Mouse (Mus musculus) neural tube, embryonic 15.5 days (tissue): ENCODE results near the gene Ovca2. TPM values are rescaled to one million over a fixed set of nuclear protein-coding genes. Genes with fewer than 3 reads are reported as not detected.

ENCODE experiments used
- ATAC-seq: fragments of 200-750 bp; cut with Nextera tagmentation; 2 replicates; pipeline ENCODE4 v1.8.0; 2017; ENCODE audit warnings: mild to moderate bottlenecking, moderate TSS enrichment, moderate library complexity; ENCODE audit not compliant: low FRiP score
- H3K27ac ChIP-seq: fragments of 300-500 bp; sonication (generic); replicated peaks from 2 replicates; pipeline ENCODE4 v1.5.1; 2015; ENCODE audit warnings: mild to moderate bottlenecking, inconsistent platforms
- H3K27me3 ChIP-seq: fragments of 300-500 bp; sonication (generic); replicated peaks from 2 replicates; pipeline ENCODE4 v1.6.1; 2015; ENCODE audit warnings: inconsistent platforms
- H3K36me3 ChIP-seq: fragments of 300-500 bp; sonication (generic); 2 replicates; pipeline ENCODE4 v1.6.1; 2015; ENCODE audit warnings: inconsistent platforms
- H3K4me1 ChIP-seq: fragments of 300-500 bp; sonication (generic); 2 replicates; pipeline ENCODE4 v1.6.1; 2015; ENCODE audit warnings: inconsistent platforms
- H3K4me2 ChIP-seq: fragments of 300-500 bp; sonication (generic); 2 replicates; pipeline ENCODE4 v1.6.1; 2015; ENCODE audit warnings: inconsistent platforms, mild to moderate bottlenecking, moderate library complexity
- H3K4me3 ChIP-seq: fragments of 300-500 bp; sonication (generic); replicated peaks from 2 replicates; pipeline ENCODE4 v1.5.1; 2015; ENCODE audit warnings: mild to moderate bottlenecking, inconsistent platforms
- H3K9ac ChIP-seq: fragments of 300-500 bp; sonication (generic); replicated peaks from 2 replicates; pipeline ENCODE4 v1.6.1; 2015; ENCODE audit warnings: mild to moderate bottlenecking, inconsistent platforms
- H3K9me3 ChIP-seq: fragments of 300-500 bp; sonication (generic); replicated peaks from 2 replicates; pipeline ENCODE4 v1.6.1; 2016; ENCODE audit warnings: inconsistent platforms
- WGBS: fragments of 180-500 bp; shearing (Covaris S2); methylation state at CpG from one replicate; pipeline ENCODE4 v1.1.7; 2015; ENCODE audit warnings: mixed read lengths; 5-methylcytosine and 5-hydroxymethylcytosine counted together
- polyA plus RNA-seq: library from polyadenylated mRNA; unstranded; fragments of >200 nt; fragmentation: Nextera tagmentation; extraction: Ambion mirVana; gene quantifications from 2 replicates; pipeline ENCODE4 v1.2.1, GENCODE M21; 2015

Ovca2 gene
- polyA plus RNA-seq, 1 experiment from 2014 or later, result 12.6 TPM

DNA sequence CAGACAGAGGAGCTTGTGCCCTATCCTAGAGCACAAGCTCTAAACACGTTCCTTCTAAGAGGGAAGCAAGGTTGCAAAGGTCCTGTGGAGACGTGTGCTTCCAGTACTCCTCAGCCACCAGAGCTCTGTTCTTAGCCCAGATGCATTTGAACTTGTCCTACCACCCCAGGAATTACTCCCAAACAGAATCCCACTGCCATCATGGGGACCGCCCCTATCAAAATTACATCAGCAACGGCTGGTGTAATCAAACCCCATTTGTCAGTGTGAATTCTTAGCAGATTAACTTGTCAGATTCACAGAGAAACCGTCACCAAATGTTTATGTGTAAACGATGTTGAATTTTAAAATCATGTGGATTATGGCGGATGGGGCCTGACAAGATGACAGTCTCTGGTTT lies 17.7 kb downstream of the Ovca2 start:
- Histone ChIP-seq H3K27ac (no peak overlapping the region), H3K4me2 (no peak overlapping the region), H3K36me3 (peaks cover 32% of the 10 kb centered on the region), H3K27me3 (peaks cover 40% of the 10 kb centered on the region), H3K9ac (no peak overlapping the region), H3K4me3 (no peak overlapping the region), H3K4me1 (peaks cover 18% of the 10 kb centered on the region), H3K9me3 (no peaks in the 10 kb centered on the region)
- WGBS, result 89% methylated on average over 7 of the region's 7 CpGs
- ATAC-seq, result no peak

DNA sequence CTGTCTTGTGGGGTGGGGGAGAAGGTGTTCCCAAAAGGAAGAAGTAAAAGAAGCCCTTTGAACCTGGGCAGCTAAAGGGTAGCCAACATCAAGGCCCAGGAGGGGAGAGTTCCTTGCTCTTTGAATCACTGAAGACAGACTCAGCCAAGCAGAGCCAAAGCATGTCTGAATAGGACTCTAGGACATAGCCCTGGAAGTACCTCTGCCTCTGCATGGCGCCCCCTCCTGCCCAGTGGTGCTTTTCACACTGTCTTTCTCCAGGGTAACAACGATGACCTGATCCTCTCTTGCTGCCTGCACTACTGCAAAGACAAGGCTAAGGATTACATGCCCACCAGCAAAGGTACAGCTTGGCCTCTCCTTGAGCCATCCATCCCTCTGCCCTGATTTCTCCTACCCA lies 19.1 kb downstream of the Ovca2 start:
- Histone ChIP-seq H3K27me3 (peaks cover 26% of the 10 kb centered on the region), H3K9ac (no peak overlapping the region), H3K4me3 (no peak overlapping the region), H3K27ac (no peak overlapping the region), H3K4me1 (peaks cover 7% of the 10 kb centered on the region; the same call in 1 of the 2 replicates), H3K36me3 (peaks cover 32% of the 10 kb centered on the region), H3K9me3 (no peaks in the 10 kb centered on the region), H3K4me2 (no peak overlapping the region)
- WGBS, result 53% methylated on average over 2 of the region's 2 CpGs
- no peak for ATAC-seq

DNA sequence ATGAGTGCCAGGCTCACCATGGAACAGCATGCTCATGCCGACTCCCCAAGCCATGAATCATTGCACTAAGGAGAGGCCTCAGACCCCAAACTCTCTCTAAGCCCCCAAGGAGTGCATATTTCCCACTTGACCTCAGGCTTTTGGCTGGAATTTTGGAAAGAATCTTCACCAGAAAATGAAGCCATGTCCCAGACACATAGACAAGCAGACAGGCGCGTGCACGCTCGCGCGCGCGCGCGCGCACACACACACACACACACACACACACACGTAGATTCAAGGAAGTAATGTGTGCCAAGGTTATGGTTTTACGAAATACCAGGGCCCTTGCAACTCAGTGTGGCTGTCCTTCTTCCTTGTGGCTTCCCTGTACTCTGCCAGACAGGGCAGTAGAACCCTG lies 20.2 kb downstream of the Ovca2 start:
- 88% methylated on average over 14 of the region's 14 CpGs for WGBS
- H3K4me1 ChIP-seq, result 0 out of 2 replicates have a peak, but pooled peaks cover 5% of the 10 kb centered on the region
- peaks cover 15% of the 10 kb centered on the region for H3K27me3 ChIP-seq
- no peak overlapping the region for H3K4me2 ChIP-seq
- ATAC-seq, result no peak
- no peaks in the 10 kb centered on the region for H3K9me3 ChIP-seq
- H3K36me3 ChIP-seq, result peaks cover 30% of the 10 kb centered on the region
- H3K4me3 ChIP-seq, result no peak overlapping the region
- peak overlapping the region; percentile 33 for H3K27ac ChIP-seq
- no peak overlapping the region for H3K9ac ChIP-seq

DNA sequence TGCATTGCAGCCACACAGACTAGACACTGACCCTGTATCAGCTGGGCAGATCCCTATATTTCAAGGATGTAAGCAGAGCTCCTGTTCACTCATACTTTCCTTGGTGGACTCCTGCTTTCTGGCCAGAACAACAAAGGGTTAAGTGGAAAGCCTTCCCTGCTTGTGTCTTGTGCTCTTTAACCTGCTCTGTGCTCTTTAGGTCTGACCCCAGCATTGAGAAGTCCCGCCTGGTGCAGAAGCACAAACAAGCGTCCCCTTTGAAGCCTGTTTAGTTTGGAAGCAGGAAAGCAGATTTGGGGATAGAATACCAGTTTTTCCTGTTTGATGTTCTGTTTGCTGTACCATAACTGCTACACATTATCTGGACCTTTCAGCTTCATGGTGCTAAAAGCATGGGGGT lies 20.7 kb downstream of the Ovca2 start:
- Histone ChIP-seq H3K9ac (no peak overlapping the region), H3K27ac (peak overlapping the region; percentile 33; the same call in 1 of the 2 replicates), H3K36me3 (peaks cover 25% of the 10 kb centered on the region), H3K4me1 (0 out of 2 replicates have a peak, but pooled peaks cover 5% of the 10 kb centered on the region), H3K27me3 (peaks cover 9% of the 10 kb centered on the region), H3K4me3 (no peak overlapping the region), H3K4me2 (no peak overlapping the region), H3K9me3 (no peaks in the 10 kb centered on the region)
- ATAC-seq, result no peak
- WGBS, result 60% methylated on average over 2 of the region's 2 CpGs

DNA sequence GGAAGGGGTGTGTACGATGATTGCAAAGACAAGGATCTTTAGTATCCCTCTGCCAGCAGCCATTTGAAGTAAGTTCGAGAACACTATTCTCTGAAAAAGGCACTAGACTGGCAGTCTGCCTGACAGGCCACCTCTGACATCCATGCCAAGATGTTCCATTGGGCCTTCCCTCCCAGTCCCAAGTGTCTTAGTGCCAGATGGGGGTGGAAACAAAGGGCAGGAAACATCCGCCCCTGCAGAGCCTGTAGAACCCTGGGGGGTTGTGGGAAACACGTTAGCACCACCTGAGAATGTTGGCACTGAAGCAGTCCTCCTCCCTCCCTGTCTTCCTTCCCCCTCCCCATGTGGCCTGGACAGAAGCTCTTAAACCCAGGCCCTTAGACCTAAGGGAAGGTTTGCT lies 21.6 kb downstream of the Ovca2 start:
- Histone ChIP-seq H3K4me3 (no peak overlapping the region), H3K4me1 (0 out of 2 replicates have a peak, but pooled peaks cover 5% of the 10 kb centered on the region), H3K4me2 (no peak overlapping the region), H3K27ac (0 out of 2 replicates have a peak overlapping the region, but pooled peaks have one; percentile 28), H3K9me3 (no peaks in the 10 kb centered on the region), H3K9ac (no peak overlapping the region), H3K36me3 (peaks cover 20% of the 10 kb centered on the region), H3K27me3 (peaks cover under 1% of the 10 kb centered on the region; the same call in 1 of the 2 replicates)
- no peak for ATAC-seq
- WGBS, result 41% methylated on average over 4 of the region's 4 CpGs

DNA sequence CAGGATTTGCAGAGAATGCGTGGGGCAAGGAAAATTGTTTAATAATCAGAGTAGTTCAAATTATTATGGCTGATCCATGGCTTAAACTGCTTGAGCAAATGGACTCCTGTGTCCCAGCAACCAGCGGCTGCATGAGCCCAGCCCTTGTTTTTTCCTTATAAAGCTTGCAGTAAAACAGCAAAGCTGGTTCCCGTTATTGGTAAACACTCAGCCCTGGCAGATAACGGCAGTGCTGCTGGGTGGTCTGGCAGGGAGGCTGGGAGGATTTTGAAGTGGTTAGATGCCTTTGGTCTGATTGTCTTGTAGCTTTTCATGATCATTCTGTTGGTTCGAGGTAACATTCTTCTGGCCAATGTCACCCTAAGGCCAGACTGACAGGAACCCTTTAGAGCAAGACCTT lies 22.2 kb downstream of the Ovca2 start:
- H3K36me3 ChIP-seq, result peaks cover 15% of the 10 kb centered on the region
- 0 out of 2 replicates have a peak, but pooled peaks cover 5% of the 10 kb centered on the region for H3K4me1 ChIP-seq
- no peaks in the 10 kb centered on the region for H3K27me3 ChIP-seq
- no peak overlapping the region for H3K4me2 ChIP-seq
- 71% methylated on average over 5 of the region's 5 CpGs for WGBS
- no peak for ATAC-seq
- no peak overlapping the region for H3K9ac ChIP-seq
- no peak overlapping the region for H3K4me3 ChIP-seq
- peak overlapping the region; percentile 23; the same call in 1 of the 2 replicates for H3K27ac ChIP-seq
- no peaks in the 10 kb centered on the region for H3K9me3 ChIP-seq

DNA sequence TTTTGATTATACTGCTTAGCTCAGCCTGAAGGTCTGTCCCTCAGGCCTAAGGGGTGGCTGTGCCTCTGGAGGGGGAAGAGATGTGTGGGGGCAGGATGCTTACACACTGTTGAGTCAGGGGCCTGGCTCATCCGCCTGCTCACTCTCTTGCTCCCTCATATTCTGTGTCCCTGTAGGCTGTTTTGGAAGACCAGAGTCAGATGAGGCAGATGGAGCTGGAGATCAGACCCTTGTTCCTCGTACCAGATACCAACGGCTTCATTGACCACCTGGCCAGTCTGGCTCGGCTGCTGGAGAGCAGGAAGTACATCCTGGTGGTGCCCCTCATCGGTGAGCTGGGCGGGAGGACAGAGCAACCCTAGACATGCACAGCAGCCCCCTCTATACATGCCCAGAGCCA lies 22.6 kb downstream of the Ovca2 start:
- 67% methylated on average over 6 of the region's 6 CpGs for WGBS
- Histone ChIP-seq H3K9me3 (no peaks in the 10 kb centered on the region), H3K36me3 (peaks cover 15% of the 10 kb centered on the region), H3K4me3 (no peak overlapping the region), H3K27me3 (no peaks in the 10 kb centered on the region), H3K27ac (peak overlapping the region; percentile 23; the same call in 1 of the 2 replicates), H3K4me1 (0 out of 2 replicates have a peak, but pooled peaks cover 5% of the 10 kb centered on the region), H3K9ac (no peak overlapping the region), H3K4me2 (no peak overlapping the region)
- ATAC-seq, result no peak

DNA sequence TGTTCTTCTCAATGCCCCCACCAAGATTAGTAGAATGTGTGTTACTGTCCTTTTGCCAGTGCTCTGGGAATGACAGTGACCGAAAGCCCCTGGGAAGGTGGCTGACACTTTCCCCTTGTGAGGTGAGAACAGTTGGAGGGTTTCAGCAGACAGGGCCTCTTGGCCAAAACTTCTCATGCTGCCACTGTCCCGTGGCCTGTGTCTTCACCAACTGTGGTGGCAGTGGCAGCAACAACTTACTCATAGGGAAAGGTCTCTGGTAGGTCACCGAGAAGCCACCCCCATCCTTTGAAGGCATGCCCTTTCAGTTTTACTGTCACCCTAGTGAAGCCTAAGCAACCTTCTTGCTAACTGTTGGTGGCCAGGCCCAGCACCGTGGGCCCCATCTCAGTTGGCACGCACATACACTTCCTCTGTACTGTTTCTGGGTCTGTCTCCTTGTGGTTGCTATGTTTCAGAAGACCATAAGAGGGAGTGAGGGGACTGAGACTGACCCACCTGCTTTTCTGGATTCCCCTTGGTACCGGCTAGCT lies 24.5 kb downstream of the Ovca2 start:
- 77% methylated on average over 6 of the region's 6 CpGs for WGBS
- H3K36me3 ChIP-seq, result peaks cover 19% of the 10 kb centered on the region; the same call in 1 of the 2 replicates
- H3K9ac ChIP-seq, result no peak overlapping the region
- H3K4me1 ChIP-seq, result 0 out of 2 replicates have a peak, but pooled peaks cover 5% of the 10 kb centered on the region
- no peaks in the 10 kb centered on the region for H3K9me3 ChIP-seq
- H3K4me3 ChIP-seq, result no peak overlapping the region
- ATAC-seq, result no peak
- peak overlapping the region; percentile 23; the same call in 1 of the 2 replicates for H3K27ac ChIP-seq
- H3K4me2 ChIP-seq, result no peak overlapping the region
- H3K27me3 ChIP-seq, result no peaks in the 10 kb centered on the region

DNA sequence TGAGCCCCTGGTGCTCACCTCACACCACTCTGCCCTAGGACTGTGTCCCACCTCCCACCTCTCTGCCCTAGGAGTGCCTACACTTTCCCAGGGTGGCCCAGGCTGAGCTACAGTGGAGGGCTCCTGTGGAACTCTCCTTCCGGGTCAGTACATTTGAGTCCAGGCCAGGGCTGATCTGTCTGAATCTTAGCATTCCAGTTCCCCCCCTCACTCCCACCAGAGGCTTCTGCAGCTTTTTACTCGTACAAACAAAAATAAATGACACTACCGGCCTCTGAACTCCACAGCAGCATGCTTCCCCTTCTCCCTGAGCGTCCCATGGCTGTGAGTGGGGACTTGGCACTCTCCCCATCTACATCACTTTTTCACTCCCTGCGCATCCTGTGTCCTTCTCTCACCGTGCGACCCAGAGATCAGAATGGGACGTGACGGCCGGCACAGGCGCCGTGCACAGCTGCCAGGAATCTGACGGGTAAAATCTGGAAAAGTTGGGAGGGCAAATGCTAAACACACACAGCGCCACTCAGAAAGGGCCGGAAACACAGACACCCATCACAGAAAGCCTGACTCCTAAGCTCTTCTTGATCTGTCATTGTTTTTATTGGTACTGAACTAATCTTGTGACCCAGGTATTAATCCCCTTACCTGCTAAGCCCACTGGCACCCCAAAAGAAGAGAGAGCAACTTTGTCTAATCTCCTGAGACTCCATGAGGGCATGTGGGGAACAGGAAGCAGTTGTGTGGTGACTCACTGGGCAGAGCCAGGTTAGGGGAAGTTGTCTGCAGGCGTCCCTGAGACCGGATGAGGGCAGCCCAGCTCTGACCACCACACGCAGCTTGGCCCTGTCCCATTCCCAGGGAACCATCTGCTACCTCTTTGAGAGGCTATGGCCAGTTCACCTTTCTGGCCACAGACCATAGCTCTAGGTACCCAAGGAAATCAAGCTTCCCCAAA lies 25.8 kb downstream of the Ovca2 start:
- Histone ChIP-seq H3K27me3 (no peaks in the 10 kb centered on the region), H3K4me2 (no peak overlapping the region), H3K36me3 (peaks cover 14% of the 10 kb centered on the region; the same call in 1 of the 2 replicates), H3K9ac (no peak overlapping the region), H3K27ac (peak overlapping the region; percentile 45), H3K4me1 (peaks cover 10% of the 10 kb centered on the region), H3K4me3 (no peak overlapping the region), H3K9me3 (no peaks in the 10 kb centered on the region)
- ATAC-seq, result no peak
- 76% methylated on average over 18 of the region's 18 CpGs for WGBS

DNA sequence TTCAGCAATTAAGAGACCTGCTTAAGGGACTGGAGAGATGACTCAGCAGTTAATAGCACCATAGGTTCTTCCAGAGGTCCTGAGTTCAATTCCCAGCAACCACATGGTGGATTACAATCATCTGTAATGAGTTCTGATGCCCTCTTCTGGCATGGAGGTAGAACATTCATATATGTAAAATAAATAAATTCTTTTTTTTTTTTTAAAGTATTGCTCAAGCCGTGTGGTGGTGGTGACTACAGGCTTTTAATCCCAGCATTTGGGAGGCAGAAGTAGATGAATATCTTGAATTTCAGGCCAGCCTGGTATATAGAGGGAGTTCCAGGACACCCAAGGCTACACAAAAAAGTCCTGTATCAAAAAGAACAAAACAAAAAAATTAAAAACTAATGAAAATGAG lies 28.3 kb downstream of the Ovca2 start:
- Histone ChIP-seq H3K4me1 (peaks cover 18% of the 10 kb centered on the region), H3K27me3 (no peaks in the 10 kb centered on the region), H3K4me2 (no peak overlapping the region), H3K9ac (no peak overlapping the region), H3K9me3 (no peaks in the 10 kb centered on the region), H3K4me3 (no peak overlapping the region), H3K27ac (no peak overlapping the region), H3K36me3 (peaks cover 9% of the 10 kb centered on the region; the same call in 1 of the 2 replicates)
- 60% methylated on average over 1 of the region's 1 CpGs for WGBS
- no peak for ATAC-seq

DNA sequence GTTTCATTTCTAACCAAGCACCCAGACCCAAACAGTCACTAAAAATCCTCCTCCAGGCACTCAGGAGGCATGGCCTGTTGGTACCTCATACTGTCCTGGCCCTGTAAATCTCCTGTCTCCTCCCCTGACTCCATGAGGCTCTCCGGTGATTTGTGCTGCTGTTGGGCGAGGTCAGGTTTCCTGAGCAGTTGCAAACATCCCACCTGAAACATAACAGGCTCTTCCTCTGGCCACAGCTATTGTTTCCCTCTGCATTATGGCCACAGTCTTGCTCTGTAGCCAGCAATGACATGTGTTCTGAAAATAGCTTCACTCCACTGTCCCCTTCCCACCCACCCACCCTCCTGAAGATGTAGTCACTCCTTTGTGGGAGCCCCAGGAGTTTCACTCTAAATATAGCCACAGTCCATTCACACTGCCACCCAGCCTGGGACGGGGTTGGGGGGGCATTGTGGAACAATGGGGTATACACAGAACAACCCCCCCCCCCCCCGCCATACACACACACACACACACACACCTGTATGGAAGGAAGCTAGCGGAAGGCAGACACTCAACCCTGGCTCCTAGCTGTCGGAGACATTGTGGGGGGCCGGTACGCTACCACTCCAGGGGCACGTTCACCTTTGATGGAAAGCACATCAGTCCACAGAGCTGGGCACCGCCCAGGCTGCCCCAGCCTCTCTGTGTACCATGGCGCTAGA lies 30.2 kb downstream of the Ovca2 start:
- Histone ChIP-seq H3K4me2 (no peak overlapping the region), H3K9ac (no peak overlapping the region), H3K9me3 (no peaks in the 10 kb centered on the region), H3K27me3 (no peaks in the 10 kb centered on the region), H3K4me3 (no peak overlapping the region), H3K36me3 (peaks cover 21% of the 10 kb centered on the region), H3K27ac (peak overlapping the region; percentile 74), H3K4me1 (peaks cover 18% of the 10 kb centered on the region)
- WGBS, result 90% methylated on average over 10 of the region's 11 CpGs
- no peak for ATAC-seq
